Mouse (Mus musculus) spleen, adult 2 months (tissue): ENCODE results near the gene Psmc3.
A peak's percentile ranks its signal among the peaks of the same experiment; 100 is the strongest.

Experiments used
- CTCF ChIP-seq: fragments of 200-500 bp; IDR thresholded peaks from 2 replicates; pipeline ENCODE4 v1.5.1; 2011; ENCODE audit warnings: mild to moderate bottlenecking, inconsistent platforms; ENCODE audit not compliant: insufficient read depth, insufficient read length, insufficient replicate concordance; ENCODE audit errors: extremely low read depth
- POLR2A ChIP-seq: fragments of 200-500 bp; IDR thresholded peaks from 2 replicates; pipeline ENCODE4 v1.6.1; 2011; ENCODE audit warnings: low read depth, low read length, inconsistent platforms

DNA sequence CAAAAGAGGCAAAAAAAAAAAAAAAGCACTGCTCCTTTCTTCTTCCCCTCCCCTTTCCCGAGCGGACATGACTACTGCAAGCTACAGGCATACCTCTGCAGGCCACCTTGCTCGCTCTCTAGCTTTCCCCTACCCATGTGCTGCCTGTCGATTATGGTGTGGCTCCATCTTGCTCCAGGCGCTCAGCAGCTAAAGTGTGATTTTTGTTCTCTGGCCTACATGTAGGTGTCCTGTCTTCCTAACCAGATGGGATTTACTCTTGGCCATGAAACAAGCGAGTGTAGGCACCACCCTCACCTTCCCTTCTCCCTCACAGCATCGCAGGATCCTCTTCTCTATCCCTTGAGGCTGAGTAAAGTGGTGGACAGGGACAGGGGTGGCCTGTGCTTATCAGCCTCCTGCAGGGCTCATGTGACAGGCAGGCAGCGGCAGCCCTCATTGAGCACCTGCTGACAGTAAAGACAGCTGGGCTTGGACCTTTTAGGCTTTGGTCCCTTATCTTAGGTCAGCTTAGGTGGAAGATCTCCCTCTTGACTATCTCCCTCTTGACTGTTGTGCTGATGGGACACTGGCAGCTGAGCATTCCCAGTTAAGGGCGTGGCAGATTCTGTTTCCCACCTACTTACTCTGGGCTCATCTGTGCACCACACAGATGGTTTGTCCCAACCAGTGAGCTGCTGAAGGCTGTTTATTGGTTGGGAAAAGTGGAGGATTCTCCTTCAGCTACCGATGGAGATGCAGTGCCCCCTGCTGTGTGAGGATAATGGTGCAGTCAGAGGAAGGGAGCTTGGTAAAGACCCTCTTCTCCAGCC lies 6.9 kb downstream of the Psmc3 start:
- TF ChIP-seq POLR2A, result no peak
- TF ChIP-seq CTCF, result peak; percentile 36; the same call in 1 of the 2 replicates
